Mouse (Mus musculus) kidney, postnatal 0 days (tissue): ENCODE results near the gene Spem1. TPM values are rescaled to one million over a fixed set of nuclear protein-coding genes. Genes with fewer than 3 reads are reported as not detected.

Experiments
- ATAC-seq: fragments of 200-750 bp; cut with Nextera tagmentation; replicated peaks from 2 replicates; pipeline ENCODE4 v1.8.0; 2017; ENCODE audit warnings: low read depth, moderate number of reproducible peaks, moderate TSS enrichment, moderate library complexity; ENCODE audit not compliant: low FRiP score
- DNase-seq: peaks from one replicate; pipeline ENCODE4 v3.0.0-alpha.2; 2016; ENCODE audit warnings: low spot score
- H3K27ac ChIP-seq: fragments of 300-500 bp; sonication (generic); 2 replicates; pipeline ENCODE4 v1.5.1; 2014; ENCODE audit warnings: mild to moderate bottlenecking
- H3K27me3 ChIP-seq: fragments of 300-500 bp; sonication (generic); 2 replicates; pipeline ENCODE4 v1.6.1; 2014; ENCODE audit warnings: low read length, mixed read lengths; ENCODE audit not compliant: insufficient read depth
- H3K36me3 ChIP-seq: fragments of 300-500 bp; sonication (generic); 2 replicates; pipeline ENCODE4 v1.6.1; 2014; ENCODE audit warnings: low read length, mixed read lengths; ENCODE audit not compliant: insufficient read depth
- H3K4me1 ChIP-seq: fragments of 300-500 bp; sonication (generic); replicated peaks from 2 replicates; pipeline ENCODE4 v1.6.1; 2014; ENCODE audit warnings: antibody characterized with exemption, low read length, mixed read lengths; ENCODE audit not compliant: insufficient read depth
- H3K4me2 ChIP-seq: fragments of 300-500 bp; sonication (generic); 2 replicates; pipeline ENCODE4 v1.6.1; 2014; ENCODE audit warnings: mild to moderate bottlenecking, low read length, moderate library complexity, mixed read lengths
- H3K4me3 ChIP-seq: fragments of 300-500 bp; sonication (generic); replicated peaks from 2 replicates; pipeline ENCODE4 v1.5.1; 2014; ENCODE audit warnings: low read depth, low read length
- H3K9ac ChIP-seq: fragments of 300-500 bp; sonication (generic); 2 replicates; pipeline ENCODE4 v1.6.1; 2014; ENCODE audit warnings: low read depth, low read length
- H3K9me3 ChIP-seq: fragments of 300-500 bp; sonication (generic); replicated peaks from 2 replicates; pipeline ENCODE4 v1.6.1; 2016; ENCODE audit warnings: low read length, inconsistent platforms, mixed read lengths
- CTCF ChIP-seq: IDR thresholded peaks from 2 replicates; pipeline ENCODE4 v1.5.1; 2016; ENCODE audit warnings: antibody characterized with exemption, low read depth, mild to moderate bottlenecking, moderate library complexity
- WGBS: fragments of 180-500 bp; shearing (Covaris S2); extraction: QIAGEN DNeasy Blood & Tissue Kit; methylation state at CpG from one replicate; pipeline ENCODE4 v1.1.7; 2014; 5-methylcytosine and 5-hydroxymethylcytosine counted together
- polyA plus RNA-seq: library from polyadenylated mRNA; unstranded; fragments of >200 nt; fragmentation: Nextera tagmentation; extraction: Ambion mirVana; gene quantifications from 2 replicates; pipeline ENCODE4 v1.2.1, GENCODE M21; 2015

Gene Spem1
- polyA plus RNA-seq, 1 experiment from 2014 or later = not detected

DNA sequence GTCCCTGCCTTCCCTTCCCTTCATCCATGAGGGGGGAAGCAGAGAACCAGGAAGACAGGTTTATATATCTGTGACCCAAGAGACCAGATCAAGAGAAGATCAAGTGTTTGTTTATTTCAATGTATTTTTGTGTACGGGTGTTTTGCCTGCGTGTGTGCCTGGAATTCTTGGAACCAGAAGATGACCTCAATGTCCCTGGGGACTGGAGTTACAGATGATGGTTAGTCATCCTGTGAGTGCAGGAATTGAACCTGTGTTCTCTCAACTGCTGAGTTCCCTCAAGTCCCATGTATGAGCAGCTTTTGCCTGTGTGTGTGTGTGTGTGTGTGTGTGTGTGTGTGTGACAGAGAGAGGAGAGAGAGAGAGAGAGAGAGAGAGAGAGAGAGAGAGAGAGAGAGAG is 14.3 kb downstream of the Spem1 start:
- Histone ChIP-seq H3K9me3 (no peaks in the 10 kb centered on the region), H3K4me1 (peaks cover 21% of the 10 kb centered on the region), H3K36me3 (no peaks in the 10 kb centered on the region), H3K4me2 (no peak overlapping the region), H3K27me3 (peaks cover 5% of the 10 kb centered on the region; the same call in 1 of the 2 replicates), H3K9ac (no peak overlapping the region), H3K27ac (no peak overlapping the region), H3K4me3 (no peak overlapping the region)
- WGBS = 59% methylated on average over 2 of the region's 2 CpGs
- no peak for TF ChIP-seq CTCF
- ATAC-seq (no peak), DNase-seq (no peak)

DNA sequence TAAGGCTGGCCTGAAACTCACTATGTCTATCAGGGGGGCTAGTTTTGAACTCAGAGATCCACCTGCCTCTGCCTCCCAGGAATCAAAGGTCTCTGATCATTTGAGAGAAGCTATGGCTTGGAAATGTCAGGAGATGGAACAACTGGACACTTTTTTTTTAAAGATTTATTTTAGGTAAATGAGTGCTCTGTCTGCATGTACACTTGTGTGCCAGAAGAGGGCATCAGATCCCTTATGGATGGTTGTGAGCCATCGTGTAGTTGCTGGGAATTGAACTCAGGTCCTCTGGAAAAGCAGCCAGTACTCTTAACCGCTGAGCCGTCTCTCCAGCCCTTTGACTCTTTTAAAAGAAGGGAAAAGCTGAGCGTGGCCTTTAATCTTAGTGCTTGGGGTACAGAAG is 15.6 kb downstream of the Spem1 start:
- 83% methylated on average over 4 of the region's 4 CpGs for WGBS
- H3K4me2 ChIP-seq = no peak overlapping the region
- no peaks in the 10 kb centered on the region for H3K9me3 ChIP-seq
- H3K4me1 ChIP-seq = peaks cover 30% of the 10 kb centered on the region
- H3K4me3 ChIP-seq = no peak overlapping the region
- H3K36me3 ChIP-seq = no peaks in the 10 kb centered on the region
- peak; percentile 41; the same call in 1 of the 2 replicates for TF ChIP-seq CTCF
- H3K9ac ChIP-seq = no peak overlapping the region
- H3K27ac ChIP-seq = no peak overlapping the region
- DNase-seq = no peak
- no peak for ATAC-seq
- H3K27me3 ChIP-seq = peaks cover 5% of the 10 kb centered on the region; the same call in 1 of the 2 replicates

DNA sequence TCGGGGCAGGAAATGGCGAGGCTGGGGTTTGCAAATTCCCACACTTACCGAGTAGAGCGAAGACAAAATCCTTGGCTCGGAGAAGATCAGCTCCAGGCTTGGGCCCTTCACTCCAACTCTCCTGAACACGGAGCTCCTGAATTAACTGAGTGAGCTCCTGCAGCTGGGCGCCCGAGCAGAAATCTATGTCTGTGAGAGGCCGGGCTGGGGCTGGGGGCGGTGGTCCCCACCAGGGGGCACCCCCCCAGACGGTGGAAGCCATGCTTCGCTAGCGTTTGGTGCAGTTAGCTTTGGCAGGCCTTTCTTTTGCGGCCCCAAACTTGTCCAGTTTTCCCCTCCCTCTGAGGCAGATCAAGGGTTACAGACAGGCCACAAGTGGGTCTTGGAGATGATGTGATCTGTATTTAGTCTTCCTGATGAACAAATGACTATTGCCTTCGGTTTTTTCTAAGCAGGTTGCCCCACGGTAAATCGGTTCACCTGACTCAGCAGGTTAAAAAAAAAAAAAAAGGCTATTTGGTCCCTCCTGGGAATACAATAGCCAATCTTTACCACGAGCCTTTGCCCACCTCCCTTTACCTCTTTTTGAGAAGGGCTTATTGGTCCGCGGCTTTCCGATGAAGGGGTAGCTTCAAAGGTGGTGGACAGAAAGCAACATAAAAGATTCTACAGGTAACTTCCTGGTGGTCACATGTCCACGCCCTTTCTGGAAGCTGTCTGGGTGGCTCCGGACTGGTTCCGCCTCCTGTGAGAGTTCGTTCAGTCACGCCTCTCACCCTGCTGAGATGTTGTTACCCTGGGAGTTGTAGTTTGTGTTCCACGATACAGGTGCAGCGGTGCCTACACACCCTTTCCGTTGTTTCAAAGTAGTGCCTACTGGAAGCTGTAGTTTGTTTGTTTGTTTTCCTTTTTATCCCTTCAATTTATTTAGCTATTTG is 16.7 kb downstream of the Spem1 start, which contains the start of gene Tmem102:
TSS of gene Tmem102 (minus strand) at position 653 of the 938 bp plus-strand sequence.
- Histone ChIP-seq H3K9ac (peak within 1 kb of the TSS; percentile 49), H3K9me3 (no peaks in the 10 kb centered on the region), H3K36me3 (no peaks in the 10 kb centered on the region), H3K4me2 (peak within 1 kb of the TSS; percentile 93), H3K4me1 (peaks cover 39% of the 10 kb centered on the region), H3K4me3 (peak within 1 kb of the TSS; percentile 39), H3K27ac (no peak within 1 kb of the TSS), H3K27me3 (peaks cover 5% of the 10 kb centered on the region; the same call in 1 of the 2 replicates)
- 0 out of 2 replicates have a peak, but pooled peaks have one; percentile 13 for TF ChIP-seq CTCF
- DNase-seq (peak; percentile 58), ATAC-seq (no peak; the same call in 1 of the 2 replicates)
- 8% methylated on average over 29 of the region's 29 CpGs for WGBS

DNA sequence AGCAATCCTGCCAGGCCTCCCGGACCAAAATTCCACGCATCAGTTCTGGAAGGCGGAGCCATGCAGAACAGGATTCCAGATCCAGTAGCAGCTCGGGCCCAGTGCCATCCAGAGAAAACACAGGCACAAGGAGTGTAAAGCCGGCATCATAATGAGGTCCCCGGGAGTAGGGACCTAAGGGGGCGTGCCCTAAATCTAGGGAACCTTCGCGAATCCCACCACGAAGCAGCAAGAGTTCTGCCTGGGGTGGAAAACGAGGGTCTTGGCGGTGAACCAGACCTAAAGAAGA is 17.4 kb downstream of the Spem1 start:
- WGBS = 10% methylated on average over 12 of the region's 12 CpGs
- H3K27me3 ChIP-seq = peaks cover 5% of the 10 kb centered on the region; the same call in 1 of the 2 replicates
- no peaks in the 10 kb centered on the region for H3K9me3 ChIP-seq
- DNase-seq = no peak
- no peaks in the 10 kb centered on the region for H3K36me3 ChIP-seq
- peak overlapping the region; percentile 93 for H3K4me2 ChIP-seq
- H3K9ac ChIP-seq = peak overlapping the region; percentile 49
- peak overlapping the region; percentile 39 for H3K4me3 ChIP-seq
- no peak overlapping the region for H3K27ac ChIP-seq
- ATAC-seq = no peak
- peaks cover 44% of the 10 kb centered on the region for H3K4me1 ChIP-seq
- TF ChIP-seq CTCF = no peak

DNA sequence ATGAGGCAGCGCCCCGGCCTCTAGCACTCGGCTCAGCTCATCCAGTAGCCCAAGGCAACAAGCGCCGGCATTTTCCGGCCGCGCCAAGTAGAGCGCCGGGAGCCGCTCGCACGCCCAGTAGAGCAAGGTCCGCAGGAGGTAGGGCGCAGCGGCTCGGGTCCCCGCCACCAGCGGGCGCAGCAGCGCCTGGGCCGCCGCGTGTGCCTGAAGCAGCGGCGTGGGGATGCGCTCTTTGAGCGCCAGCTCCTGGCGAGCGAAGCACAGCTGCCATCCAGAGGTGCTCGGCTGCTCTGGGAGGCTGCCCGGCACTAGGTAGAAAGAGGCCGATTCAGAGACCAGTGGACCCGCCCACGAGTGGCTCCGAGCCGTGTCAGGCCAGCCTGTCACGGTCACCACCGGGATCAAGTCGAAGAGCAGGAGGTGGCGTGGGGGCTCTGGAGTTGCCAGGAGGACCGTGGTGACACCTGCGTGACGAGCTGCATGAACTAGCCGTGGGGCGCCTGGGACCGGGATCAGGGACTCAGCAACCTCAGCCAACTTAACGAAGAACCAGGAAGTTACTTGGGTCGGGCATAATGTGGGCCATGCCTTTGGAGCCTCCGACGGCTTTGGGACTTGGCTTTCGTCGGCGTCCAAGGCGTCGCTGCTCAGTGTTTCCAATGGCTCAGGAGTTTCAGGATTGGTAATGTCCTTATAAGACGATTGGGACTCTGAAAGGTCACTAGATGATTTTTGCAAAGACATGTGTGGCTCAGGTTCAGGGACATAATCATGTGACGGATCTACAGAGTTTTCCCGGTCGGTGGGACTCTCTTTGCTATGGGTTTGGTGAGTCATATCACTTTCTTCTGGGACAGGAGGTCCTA is 18.0 kb downstream of the Spem1 start:
- peak overlapping the region; percentile 93 for H3K4me2 ChIP-seq
- ATAC-seq (peak; percentile 70), DNase-seq (peak; percentile 80)
- H3K36me3 ChIP-seq = no peaks in the 10 kb centered on the region
- 0 out of 2 replicates have a peak overlapping the region, but pooled peaks have one; percentile 44 for H3K27ac ChIP-seq
- peak; percentile 77 for TF ChIP-seq CTCF
- no peaks in the 10 kb centered on the region for H3K9me3 ChIP-seq
- peak overlapping the region; percentile 39 for H3K4me3 ChIP-seq
- peak overlapping the region; percentile 51 for H3K9ac ChIP-seq
- peaks cover 44% of the 10 kb centered on the region for H3K4me1 ChIP-seq
- H3K27me3 ChIP-seq = peaks cover 5% of the 10 kb centered on the region; the same call in 1 of the 2 replicates
- 1% methylated on average over 60 of the region's 60 CpGs for WGBS

DNA sequence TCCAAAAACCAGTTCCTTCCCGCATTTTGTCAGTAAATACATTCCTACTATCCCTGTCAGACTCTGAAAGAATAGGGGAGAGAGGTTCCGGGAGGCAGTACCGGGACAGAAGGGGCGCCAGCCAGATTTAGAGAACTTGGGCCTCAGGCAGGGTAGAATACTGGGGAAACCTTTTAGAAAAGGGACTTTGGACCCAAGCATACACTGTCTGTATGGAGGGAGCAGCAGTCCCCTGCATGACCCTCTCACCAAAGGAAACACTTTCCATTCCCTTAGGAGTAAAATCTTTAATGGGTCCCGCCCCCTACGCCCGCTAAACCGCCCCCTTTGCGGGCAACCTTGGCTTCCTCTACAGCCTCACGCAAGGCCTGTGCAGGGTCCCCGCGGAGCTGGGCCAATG is 18.7 kb downstream of the Spem1 start:
- no peaks in the 10 kb centered on the region for H3K36me3 ChIP-seq
- peak overlapping the region; percentile 51 for H3K9ac ChIP-seq
- WGBS = 3% methylated on average over 12 of the region's 12 CpGs
- peak overlapping the region; percentile 93 for H3K4me2 ChIP-seq
- peaks cover 44% of the 10 kb centered on the region for H3K4me1 ChIP-seq
- DNase-seq (peak; percentile 21), ATAC-seq (no peak; the same call in 1 of the 2 replicates)
- H3K27me3 ChIP-seq = peaks cover 5% of the 10 kb centered on the region; the same call in 1 of the 2 replicates
- peak overlapping the region; percentile 39 for H3K4me3 ChIP-seq
- TF ChIP-seq CTCF = no peak
- 0 out of 2 replicates have a peak overlapping the region, but pooled peaks have one; percentile 44 for H3K27ac ChIP-seq
- no peaks in the 10 kb centered on the region for H3K9me3 ChIP-seq
